Mouse (Mus musculus) layer of hippocampus, postnatal 10 days (tissue): Measurements from ENCODE around the gene Fam178b. TPM values are rescaled to one million over a fixed set of nuclear protein-coding genes. Genes with fewer than 3 reads are reported as not detected.
A peak's percentile ranks its signal among the peaks of the same experiment; 100 is the strongest.
"Not testable (repeated sequence)": the region's sequence is repeated elsewhere in the genome, so short reads cannot be mapped to it uniquely, and the experiment has no call there.

Experiments
- DNase-seq, 2 experiments: peaks; one replicate each; pipeline ENCODE4 v3.0.0; 2021; ENCODE audit warnings: low spot score in 2 of 2
- total RNA-seq, 2 experiments: library from RNA; stranded (reverse); gene quantifications; 2 replicates each; pipeline ENCODE4 v1.2.3; 2021

The Fam178b gene
- total RNA-seq, 2 experiments from 2014 or later = 0.78 TPM; not detected in 1

GRCm38 (mm10) chr1:36630053-36630739 is 52.8 kb downstream of the Fam178b start:
- no peak for DNase-seq

DNA sequence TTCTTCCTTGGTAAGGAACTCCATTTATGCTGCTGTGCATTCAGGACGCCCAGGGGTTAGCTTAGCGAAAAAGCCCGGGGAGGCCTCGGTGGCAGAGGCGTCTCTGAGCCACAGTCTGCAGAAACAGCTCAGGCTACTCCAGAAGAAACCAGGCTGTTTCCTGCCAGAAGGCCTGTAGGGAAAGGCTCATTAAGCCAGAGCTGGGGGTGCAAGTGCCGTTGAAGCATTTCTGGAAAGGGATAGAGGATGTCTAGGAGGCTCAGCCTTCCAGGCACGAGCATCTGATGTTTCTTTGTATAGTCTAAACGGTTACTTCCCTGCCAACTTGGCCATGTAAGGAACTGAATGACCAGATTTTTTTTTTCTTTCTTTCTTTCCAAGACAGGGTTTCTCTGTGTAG is 54.4 kb downstream of the Fam178b start:
- no peak for DNase-seq

DNA sequence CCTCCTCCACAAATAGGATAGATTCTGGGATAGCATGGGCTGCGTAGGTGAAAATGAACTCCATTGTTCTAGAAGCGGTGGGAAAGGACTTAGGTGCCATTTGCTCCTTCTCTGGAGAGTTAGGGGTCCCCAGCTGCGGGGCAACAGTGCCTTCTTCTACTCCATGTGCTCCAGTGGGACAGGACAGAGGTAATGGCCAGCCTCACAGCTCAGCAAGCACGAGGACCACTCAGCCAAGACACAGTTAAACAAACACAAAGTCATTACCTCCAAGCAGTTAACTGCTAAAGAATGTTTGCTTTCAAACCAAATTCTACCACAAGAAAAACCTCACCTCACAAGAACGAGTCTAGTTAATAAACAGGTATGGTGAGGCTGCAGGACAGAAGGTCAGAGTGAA is 57.5 kb downstream of the Fam178b start:
- no peak for DNase-seq

DNA sequence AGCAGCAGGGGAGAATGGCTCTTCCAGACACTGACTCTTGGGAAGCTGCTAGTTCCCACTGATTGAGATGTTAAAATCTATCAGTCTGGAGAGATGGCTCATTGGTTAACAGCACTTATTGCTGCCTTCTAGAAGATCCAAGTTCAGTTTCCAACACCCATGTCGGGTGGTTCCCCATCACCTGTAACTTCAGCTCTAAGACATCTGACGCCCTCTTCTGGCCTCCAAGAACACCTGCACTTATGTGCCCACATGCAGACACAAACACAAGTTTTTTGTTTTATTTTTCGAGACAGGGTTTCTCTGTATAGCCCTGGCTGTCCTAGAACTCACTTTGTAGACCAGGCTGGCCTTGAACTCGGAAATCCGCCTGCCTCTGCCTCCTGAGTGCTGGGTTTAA is 67.0 kb downstream of the Fam178b start:
- not testable (repeated sequence) for DNase-seq

GRCm38 (mm10) chr1:36615188-36615587 is 67.8 kb downstream of the Fam178b start:
- peak in 1 of 2 experiments; percentile 52 for DNase-seq

GRCm38 (mm10) chr1:36614584-36614983 is 68.4 kb downstream of the Fam178b start:
- no peak for DNase-seq

DNA sequence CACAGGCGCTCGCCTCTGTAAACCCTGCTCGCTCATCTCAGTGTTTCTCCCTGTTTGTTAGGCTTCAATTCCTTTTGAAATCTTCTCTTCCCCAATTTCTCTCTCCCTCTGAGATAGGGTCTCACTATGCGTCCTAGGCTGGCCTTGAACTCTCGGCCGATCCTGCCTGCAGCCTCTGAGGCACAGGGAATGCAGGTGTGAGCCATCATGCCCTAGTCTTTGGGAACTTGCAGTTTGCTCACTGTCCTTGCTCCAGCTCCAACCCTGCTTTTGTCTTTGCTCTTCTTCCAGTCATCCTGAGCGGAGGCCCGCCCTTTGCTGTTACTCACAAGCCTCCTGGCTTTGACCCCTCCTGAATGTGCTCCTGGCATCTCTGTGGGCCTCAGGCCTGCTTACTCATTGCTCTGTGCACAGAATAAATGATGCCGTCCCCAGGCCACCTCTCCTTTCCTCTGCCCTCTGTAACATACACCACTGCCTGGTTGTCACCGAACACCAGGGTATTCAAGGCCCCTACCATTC is 69.5 kb downstream of the Fam178b start:
- no peak for DNase-seq

DNA sequence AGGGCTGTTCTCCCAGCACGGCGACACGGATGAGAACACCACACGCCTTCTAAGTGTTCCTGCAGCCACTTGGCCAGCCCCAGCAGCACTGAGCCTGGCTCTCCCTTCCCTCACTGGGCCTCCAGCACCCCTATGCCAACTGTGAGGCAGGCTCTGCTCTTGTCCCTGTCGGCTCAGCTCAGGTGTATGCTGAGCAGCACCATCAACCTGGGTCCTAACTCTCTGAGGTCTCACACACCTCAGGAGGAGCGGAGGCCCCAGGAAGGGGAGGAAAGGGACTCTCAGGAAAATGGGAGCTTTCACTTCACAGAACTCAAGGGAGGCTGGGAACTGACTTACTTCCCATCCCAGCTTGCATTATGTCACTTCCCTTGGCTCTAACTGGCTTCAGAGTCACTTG is 70.6 kb downstream of the Fam178b start:
- no peak for DNase-seq

DNA sequence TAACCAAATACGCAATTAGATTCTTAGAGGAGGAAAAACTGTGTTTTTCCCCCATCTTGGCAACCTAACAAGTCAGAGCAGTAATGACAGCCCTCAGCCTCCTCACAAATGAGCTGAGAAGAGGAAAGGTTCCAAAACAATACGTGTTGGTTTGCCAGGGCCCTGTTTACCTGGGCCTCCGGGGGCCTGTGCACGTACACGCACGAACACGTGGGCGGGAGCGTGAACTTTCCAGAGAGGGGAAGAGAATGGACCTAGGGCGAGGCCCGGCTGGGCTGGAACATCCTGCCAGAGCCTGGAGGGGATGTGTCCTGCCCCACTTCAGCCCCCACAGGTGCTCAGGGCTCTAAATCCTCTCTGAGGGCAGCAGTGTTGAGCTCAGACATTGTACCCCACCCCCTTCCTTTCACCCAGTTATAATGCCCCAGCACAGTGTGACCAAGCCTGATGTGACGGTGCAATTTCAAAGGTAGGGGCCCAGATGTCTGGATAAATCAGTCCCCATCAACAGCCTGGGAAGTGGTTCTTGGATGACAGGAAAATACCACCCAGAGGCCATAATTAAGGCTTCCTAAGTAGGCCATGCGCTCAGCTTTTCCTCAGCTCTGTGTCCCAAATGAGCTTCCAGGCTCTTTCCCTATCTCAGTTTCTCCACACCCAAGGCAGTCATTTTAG is 71.4 kb downstream of the Fam178b start:
- DNase-seq = no peak

GRCm38 (mm10) chr1:36608211-36608610 is 74.8 kb downstream of the Fam178b start:
- DNase-seq = no peak

- DNase-seq = no peak
Observed at GRCm38 (mm10) chr1:36606951-36607350, 76.0 kb downstream of the Fam178b start.

- DNase-seq = no peak
Observed at GRCm38 (mm10) chr1:36604254-36605156, 78.5 kb downstream of the Fam178b start.

DNA sequence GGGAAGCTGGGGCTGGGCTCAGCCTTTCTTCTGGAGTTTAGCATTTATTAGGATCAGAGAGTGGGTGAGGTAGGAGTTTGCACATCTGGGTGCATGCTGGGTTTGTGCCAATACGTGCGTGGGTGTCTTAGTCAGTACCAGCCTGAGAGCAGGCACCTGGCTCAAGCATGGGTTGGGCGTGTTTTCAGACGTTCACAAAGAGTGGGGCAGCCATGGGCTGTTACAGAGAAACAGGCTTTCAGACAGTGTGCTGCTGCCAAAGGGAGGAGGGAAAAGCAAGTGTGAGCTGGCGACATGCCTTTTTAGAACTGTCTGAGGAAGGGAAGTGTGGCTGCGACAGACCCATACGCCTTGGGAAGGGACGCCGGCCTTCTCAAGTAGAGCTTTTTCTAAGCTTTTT is 79.6 kb downstream of the Fam178b start:
- peak; percentile 54 to 58 for DNase-seq

DNA sequence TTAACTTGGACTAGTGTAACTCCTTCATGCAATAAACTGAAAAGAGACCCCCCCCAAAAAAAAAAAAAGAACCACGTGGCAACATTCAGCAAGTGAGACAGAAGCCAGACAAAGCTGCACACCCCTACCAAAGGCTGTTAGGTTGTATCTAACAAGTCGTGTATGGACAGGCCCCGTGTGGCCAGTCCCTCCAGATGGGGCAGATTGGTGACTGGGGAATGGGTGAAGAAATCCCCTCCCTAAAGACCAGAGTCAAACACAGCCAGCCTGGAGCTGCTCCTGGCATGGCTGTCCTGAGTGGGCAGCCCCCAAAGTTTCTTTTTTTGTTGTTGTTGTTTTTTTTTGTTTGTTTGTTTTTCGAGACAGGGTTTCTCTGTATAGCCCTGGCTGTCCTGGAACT is 80.7 kb downstream of the Fam178b start:
- DNase-seq = no peak

DNA sequence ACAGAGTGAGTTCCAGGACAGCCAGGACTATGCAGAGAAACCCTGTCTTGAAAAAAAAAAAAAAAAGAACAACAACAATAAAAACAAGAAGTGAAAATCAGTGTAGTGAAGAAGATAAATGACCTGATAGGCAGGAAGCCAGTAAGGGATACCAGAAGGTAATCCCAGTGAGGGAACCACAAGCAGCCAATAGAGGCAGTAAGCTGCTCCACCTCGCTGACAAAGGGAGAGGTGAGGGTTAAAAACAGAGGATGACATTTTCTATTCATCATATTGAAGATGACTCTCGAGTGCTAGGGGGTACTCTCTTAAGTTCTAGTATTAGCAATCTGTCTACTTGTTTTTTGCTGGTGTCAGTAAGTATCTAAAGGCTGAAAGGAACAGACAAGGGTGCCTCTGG is 84.6 kb downstream of the Fam178b start:
- no peak for DNase-seq

DNA sequence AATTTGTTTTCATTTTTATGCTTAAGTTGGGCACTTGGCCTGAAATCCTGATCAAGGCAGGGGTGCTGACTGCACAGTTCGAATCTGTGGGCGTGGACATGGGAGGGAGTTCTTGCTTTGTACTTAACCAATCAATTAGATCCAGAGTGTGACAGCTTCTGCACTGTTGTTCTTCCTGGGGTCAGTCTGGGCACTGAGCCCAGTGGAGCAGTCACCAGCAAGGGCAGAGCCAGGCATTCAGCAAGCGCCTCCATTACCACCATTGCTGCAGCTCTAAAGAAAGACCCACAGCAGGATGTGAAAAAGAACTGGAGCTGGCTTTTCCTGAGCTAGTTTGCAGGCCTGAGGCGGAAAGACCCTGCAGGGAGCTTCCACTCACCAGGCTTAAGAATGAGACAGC is 86.9 kb downstream of the Fam178b start:
- peak in 1 of 2 experiments; percentile 53 for DNase-seq

- no peak for DNase-seq
Observed at GRCm38 (mm10) chr1:36595167-36595931, 87.6 kb downstream of the Fam178b start.

- DNase-seq = no peak
Observed at GRCm38 (mm10) chr1:36593099-36593498, 89.9 kb downstream of the Fam178b start.

- no peak for DNase-seq
Observed at GRCm38 (mm10) chr1:36591408-36591807, 91.6 kb downstream of the Fam178b start.

- no peak for DNase-seq
Observed at GRCm38 (mm10) chr1:36590664-36591063, 92.3 kb downstream of the Fam178b start.

DNA sequence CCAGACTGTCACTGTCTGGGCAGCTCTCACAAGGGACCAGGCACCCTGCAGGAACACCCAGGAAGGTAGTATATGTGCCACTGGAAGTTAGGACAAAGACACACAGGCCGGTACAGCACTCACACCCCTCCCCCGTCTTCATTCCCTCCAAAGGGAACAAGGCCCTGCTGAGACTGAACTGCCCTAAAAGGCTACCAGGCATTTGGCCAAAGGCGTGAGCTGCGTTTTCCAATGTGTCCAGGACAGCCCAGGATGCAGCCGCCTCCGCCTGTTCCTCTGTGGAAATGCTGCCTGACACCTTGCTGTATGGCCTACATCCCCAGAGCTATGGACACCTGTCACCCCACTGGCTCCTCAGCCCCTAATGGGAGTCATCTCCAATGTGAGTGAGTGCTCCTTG is 93.5 kb downstream of the Fam178b start:
- no peak for DNase-seq
